Mouse (Mus musculus) layer of hippocampus, adult 9-10 months (tissue): Measurements from ENCODE around the gene Dip2b.

Experiments used
- DNase-seq: peaks from one replicate; pipeline ENCODE4 v3.0.0; 2022; ENCODE audit warnings: low spot score

The Dip2b gene

DNA sequence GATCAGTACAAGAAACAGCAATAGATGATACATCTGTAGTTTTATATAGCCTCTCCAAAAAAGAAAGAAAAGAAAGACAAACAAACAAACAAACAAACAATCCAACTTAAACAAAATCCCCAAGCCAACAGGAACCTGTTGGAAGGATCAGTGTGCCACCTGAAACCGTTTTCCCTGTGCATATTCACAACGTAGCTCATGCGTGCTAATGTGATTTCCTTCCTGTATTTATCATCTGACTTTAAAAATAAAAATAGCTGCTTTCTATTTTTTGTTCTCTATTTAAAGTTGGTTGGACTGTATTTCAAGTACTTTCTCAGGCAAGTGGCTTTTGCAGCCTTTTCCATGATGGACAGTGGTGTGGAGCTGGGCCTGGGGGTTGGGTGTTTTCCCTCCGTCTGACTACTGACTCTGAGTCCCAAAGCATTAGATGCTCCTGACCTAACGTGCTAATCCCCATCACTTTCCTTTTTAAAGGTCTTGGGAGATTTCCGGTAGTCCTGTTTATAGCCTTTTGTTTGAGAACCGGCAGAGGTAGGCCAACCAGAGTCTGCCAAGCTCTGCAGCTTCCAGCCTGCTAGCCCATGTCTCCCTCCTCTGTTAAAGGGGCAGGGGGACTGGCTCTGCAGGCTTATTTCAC lies 90.8 kb downstream of the Dip2b start:
- no peak for DNase-seq

- DNase-seq, result no peak
Measured at GRCm38 (mm10) chr15:100139665-100140064, 101.2 kb downstream of the Dip2b start.

GRCm38 (mm10) chr15:100140428-100140827 lies 102.0 kb downstream of the Dip2b start:
- DNase-seq, result no peak

DNA sequence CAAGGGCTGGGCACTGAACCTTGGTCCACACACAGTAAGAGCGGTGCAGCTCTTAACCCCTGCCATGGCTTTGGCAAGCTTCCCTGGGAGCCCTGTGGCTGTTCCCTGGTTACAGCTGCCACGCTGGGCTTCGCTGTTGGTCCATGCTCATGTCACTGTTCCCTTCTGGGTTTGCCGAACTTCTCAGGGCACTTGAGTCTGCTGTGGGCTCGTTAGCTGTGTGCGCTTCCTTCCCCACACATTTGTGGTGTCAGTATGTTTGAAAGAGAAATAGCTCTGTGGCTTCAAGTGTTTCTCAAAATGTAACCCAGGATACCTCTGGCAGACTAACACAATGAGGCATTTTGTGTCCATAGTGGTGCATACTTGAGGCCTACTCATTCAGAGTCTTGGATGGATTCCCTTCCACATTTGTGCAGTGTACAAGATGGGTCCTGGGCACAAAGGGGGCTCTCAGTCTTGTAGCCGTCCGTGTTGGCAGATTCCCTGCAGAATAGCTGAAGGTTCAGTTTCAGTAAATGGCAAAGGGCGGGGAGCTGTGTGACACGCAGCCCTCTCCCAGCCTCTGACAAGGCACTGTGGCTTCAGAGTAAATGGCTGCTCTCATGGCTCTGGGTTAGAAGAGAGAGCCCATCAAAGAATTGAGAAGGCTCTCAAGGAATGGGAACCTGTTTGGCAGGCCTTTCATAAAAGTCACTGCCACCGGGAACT lies 104.8 kb downstream of the Dip2b start:
- no peak for DNase-seq

- DNase-seq, result no peak
Measured at GRCm38 (mm10) chr15:100144854-100145824, 106.7 kb downstream of the Dip2b start.

DNA sequence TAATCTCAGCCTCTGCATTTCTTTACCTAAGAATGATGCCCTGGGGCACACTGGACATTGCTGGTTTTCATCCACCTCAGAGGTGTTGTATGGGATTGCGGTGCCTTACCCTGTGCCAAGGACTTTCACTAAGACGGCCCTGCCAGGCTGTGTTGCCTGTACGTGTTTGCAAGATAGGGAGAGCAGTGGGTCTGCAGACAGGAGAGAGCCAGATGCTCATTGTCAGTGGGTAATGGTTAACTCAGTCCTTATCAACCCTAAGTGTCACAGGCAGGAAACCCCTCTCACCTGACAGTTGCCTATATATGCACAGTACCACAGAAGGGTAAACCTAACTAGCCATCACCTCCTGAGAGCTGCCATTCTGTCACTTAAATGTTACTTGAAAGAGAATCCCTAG lies 107.5 kb downstream of the Dip2b start:
- DNase-seq, result no peak

- DNase-seq, result no peak
Measured at GRCm38 (mm10) chr15:100150593-100150992, 112.1 kb downstream of the Dip2b start.

DNA sequence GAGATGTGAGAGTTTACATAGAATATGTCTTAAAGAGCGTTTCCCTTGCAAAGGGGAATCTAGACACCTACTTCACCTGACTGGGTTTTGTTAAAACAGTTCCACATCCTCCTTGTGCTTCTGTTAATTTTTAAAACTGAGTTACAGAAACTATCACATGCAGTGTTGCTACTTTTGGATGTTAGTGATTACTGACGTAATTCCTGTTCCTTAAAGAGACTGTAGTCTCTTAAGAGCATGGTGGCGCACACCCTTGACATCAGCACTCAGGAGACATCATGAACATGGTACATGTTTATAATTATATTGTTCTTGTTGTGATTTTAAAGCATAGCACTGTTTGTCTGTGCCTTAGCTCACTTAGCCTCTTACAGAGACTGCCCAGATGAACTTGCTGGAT lies 113.9 kb downstream of the Dip2b start:
- DNase-seq, result no peak

- no peak for DNase-seq
Measured at GRCm38 (mm10) chr15:100153024-100153423, 114.6 kb downstream of the Dip2b start.

DNA sequence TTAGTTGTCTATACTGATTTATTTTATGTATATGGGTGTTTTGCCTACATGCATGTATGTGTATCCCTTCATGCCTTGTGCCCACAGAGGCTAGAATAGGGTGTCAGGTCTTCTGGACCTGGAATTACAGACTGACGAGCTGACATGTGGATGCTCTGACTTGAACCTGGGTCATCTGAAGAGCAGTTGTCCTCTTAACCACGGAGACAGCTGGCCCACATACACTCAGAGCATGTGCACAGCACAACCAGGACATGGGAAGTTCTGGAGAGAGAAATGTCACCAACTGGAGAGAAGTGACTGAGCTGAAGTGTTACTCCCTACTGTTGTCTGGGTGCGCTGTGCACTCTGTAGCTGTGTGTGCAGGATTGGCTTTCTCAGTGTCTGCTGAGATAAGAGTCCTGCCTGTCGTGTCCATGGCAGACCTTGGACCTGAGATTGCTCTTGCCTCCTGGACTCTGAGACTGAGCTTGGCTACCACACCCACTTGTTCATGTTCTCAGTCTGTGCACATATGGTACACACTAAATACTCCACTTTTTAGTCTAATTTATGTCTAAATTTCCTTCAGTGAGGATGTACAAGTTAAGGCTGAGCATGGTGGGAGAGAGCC lies 117.7 kb downstream of the Dip2b start:
- DNase-seq, result no peak

- DNase-seq, result no peak
Measured at GRCm38 (mm10) chr15:100156781-100157470, 118.5 kb downstream of the Dip2b start.

GRCm38 (mm10) chr15:100158985-100159384 lies 120.5 kb downstream of the Dip2b start:
- DNase-seq, result no peak

DNA sequence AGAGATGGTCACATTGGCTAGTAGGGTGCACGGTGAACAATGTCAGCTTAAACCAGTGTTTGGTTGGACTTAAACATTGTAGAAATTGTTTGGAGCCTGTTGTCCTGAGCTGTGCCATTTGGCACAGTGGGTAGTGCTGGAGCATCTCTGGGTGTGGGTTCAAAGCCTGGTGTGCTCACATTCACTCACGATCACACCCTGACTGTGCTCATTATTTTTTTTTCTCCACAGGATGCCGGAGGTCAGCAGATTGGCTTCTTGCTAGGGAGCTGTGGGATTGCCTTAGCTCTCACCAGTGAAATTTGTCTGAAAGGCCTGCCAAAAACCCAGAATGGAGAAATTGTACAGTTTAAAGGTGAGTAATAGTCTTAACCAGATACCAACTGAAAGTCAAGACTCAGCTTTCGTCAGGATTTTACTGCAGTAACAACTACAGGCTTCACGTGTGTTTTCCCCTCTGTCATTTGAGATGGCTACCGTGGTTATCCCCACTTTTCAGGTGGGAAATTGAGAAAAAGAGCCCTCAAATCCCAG lies 123.3 kb downstream of the Dip2b start:
- DNase-seq, result no peak

DNA sequence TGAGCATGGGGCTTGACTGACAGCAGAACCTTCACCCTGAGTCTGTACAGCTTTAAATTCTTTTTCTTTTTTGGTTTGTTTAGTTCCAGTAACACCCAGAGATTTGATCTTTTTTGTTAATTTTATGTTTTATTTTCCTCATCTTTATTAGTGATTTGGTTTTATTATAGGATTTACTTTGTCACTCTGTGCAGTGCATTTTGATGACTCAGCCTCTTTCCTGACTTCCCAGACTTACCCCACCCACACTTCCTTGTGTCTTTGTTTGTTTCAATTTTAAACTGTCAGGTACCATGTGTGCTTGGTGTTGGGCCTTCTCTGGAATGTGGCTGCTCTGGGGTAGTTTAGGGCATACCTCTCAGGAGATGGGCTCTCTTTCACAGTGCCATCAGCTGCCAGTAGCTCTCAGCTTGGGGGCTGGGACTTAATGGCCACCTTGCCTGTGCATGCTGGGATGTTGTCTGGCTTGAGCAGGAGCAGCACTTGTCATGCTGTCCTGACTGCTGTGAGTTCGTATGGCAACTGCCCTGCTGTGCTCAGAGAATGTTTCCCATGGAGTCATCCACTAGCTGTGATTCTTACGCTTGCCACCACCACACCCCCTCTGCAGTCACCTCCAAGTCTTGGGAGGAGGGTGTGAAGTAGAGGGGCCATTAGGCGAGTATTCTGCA lies 125.1 kb downstream of the Dip2b start:
- no peak for DNase-seq

- no peak for DNase-seq
Measured at GRCm38 (mm10) chr15:100166464-100166863, 128.0 kb downstream of the Dip2b start.

DNA sequence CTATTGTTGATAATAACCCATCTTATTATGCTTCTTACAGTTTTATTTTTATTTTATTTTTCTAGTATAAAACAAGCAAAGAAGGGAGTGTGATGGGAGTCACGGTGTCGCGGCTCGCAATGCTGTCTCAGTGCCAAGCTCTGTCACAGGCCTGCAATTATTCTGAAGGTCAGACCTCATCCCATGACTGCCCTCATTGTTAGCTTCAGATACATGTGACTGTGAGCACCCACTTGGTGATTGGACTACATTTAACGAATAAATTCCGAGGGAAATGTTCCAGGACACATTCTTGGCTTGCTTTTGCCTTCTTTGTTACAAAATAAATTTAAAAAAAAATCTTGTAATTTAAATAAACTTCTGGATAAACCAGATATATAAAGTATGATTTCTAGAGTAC lies 129.3 kb downstream of the Dip2b start:
- no peak for DNase-seq

GRCm38 (mm10) chr15:100168191-100168606 lies 129.7 kb downstream of the Dip2b start:
- DNase-seq, result no peak

DNA sequence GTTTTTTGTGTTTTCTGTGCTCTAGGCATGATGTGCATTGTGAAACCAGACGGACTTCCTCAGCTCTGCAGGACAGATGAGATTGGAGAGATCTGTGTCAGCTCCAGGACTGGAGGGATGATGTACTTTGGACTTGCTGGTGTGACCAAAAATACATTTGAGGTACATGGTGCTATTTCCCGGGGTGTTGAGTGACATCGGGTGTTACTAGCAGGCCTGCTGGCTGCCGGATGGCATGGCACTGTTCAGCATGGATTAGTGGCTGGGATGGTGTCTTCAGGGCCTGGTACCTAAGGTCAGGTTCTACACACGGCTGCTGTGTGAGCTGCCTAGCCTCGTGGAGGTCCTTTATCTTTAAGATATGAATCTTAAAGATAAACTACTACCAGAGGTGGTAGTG lies 136.7 kb downstream of the Dip2b start:
- DNase-seq, result no peak

DNA sequence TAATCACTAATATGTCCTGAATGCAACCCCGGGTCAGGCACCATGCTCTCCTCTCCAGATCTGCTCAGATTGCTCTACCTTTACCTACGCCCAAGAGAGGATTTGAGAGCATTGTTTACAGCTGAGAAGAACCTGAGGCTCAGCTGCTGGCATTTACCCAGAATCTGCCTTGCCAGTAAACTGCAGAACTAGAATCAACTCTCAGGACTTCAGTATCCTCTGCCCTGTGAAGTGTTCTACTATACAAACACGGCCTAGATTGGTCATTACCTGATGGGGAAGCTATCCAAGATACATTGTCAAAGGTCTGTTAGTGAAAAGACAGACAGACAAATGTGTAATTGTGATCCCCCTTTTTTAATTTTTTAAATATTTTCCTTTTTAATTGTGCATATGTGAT lies 138.7 kb downstream of the Dip2b start:
- DNase-seq, result no peak

DNA sequence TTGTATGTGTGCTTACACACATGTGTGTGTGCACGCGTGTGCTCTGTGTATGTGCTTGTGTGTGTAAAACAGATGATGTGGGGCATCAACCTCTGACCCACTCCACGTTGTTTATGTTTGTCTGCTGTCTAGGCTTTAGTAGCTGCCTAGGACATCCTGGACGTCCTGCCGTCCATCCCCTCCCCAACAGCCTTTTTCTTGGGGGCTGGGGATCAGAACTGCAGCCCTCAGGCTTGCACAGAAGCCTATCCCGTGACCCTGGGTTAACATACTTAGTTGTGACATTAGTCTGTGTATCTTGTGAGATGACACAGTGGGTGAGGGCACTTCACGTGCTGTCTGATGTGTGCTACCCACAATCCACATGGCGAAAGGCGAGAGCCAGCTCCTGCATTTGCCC lies 139.1 kb downstream of the Dip2b start:
- DNase-seq, result no peak

GRCm38 (mm10) chr15:100178487-100178886 lies 140.0 kb downstream of the Dip2b start:
- no peak for DNase-seq
